Mouse (Mus musculus) hindbrain, embryonic 11.5 days (tissue): ENCODE data around the gene Aip. TPM values are rescaled to one million over a fixed set of nuclear protein-coding genes. Genes with fewer than 3 reads are reported as not detected.

Experiments
- ATAC-seq: fragments of 200-750 bp; cut with Nextera tagmentation; 2 replicates; pipeline ENCODE4 v1.8.0; 2017; ENCODE audit warnings: mild to moderate bottlenecking, moderate TSS enrichment, moderate library complexity; ENCODE audit not compliant: low FRiP score
- DNase-seq: peaks from one replicate; pipeline ENCODE4 v3.0.0-alpha.2; 2015; ENCODE audit warnings: low spot score
- H3K27ac ChIP-seq: fragments of 300-500 bp; sonication (generic); 2 replicates; pipeline ENCODE4 v1.5.1; 2014; ENCODE audit warnings: mild to moderate bottlenecking, low read depth, low read length
- H3K27me3 ChIP-seq: fragments of 300-500 bp; sonication (generic); 2 replicates; pipeline ENCODE4 v1.6.1; 2014; ENCODE audit warnings: mild to moderate bottlenecking, low read length, moderate library complexity, mixed read lengths; ENCODE audit not compliant: control insufficient read depth, insufficient read depth
- H3K36me3 ChIP-seq: fragments of 300-500 bp; sonication (generic); 2 replicates; pipeline ENCODE4 v1.6.1; 2014; ENCODE audit warnings: mild to moderate bottlenecking, low read length, moderate library complexity, mixed read lengths; ENCODE audit not compliant: control insufficient read depth, insufficient read depth
- H3K4me1 ChIP-seq: fragments of 300-500 bp; sonication (generic); replicated peaks from 2 replicates; pipeline ENCODE4 v1.6.1; 2014; ENCODE audit warnings: low read length, mixed read lengths; ENCODE audit not compliant: control insufficient read depth, insufficient read depth
- H3K4me2 ChIP-seq: fragments of 300-500 bp; sonication (generic); replicated peaks from 2 replicates; pipeline ENCODE4 v1.6.1; 2014; ENCODE audit warnings: mild to moderate bottlenecking, low read depth, low read length
- H3K4me3 ChIP-seq: fragments of 300-500 bp; sonication (generic); 2 replicates; pipeline ENCODE4 v1.5.1; 2014; ENCODE audit warnings: low read depth, low read length
- H3K9ac ChIP-seq: fragments of 300-500 bp; sonication (generic); 2 replicates; pipeline ENCODE4 v1.6.1; 2014; ENCODE audit warnings: low read depth, low read length
- H3K9me3 ChIP-seq: fragments of 300-500 bp; sonication (generic); 2 replicates; pipeline ENCODE4 v1.6.1; 2016; ENCODE audit warnings: low read length; ENCODE audit not compliant: control insufficient read depth
- WGBS: fragments of 180-500 bp; shearing (Covaris S2); extraction: QIAGEN DNeasy Blood & Tissue Kit; methylation state at CpG from one replicate; pipeline ENCODE4 v1.1.7; 2014; 5-methylcytosine and 5-hydroxymethylcytosine counted together
- polyA plus RNA-seq: library from polyadenylated mRNA; unstranded; fragments of >200 nt; fragmentation: Nextera tagmentation; extraction: Ambion mirVana; gene quantifications from 2 replicates; pipeline ENCODE4 v1.2.1, GENCODE M21; 2014

The Aip gene
- polyA plus RNA-seq, 1 experiment from 2014 or later, result 67.4 TPM

GRCm38 (mm10) chr19:4154437-4155222, 29.0 kb upstream of the Aip start:
- H3K9me3 ChIP-seq, result no peaks in the 10 kb centered on the region
- H3K9ac ChIP-seq, result no peak overlapping the region
- no peak overlapping the region for H3K27ac ChIP-seq
- WGBS, result 82% methylated on average over 13 of the region's 13 CpGs
- no peaks in the 10 kb centered on the region for H3K27me3 ChIP-seq
- ATAC-seq (no peak), DNase-seq (no peak)
- H3K4me1 ChIP-seq, result no peaks in the 10 kb centered on the region
- 0 out of 2 replicates have a peak, but pooled peaks cover 8% of the 10 kb centered on the region for H3K36me3 ChIP-seq
- no peak overlapping the region for H3K4me2 ChIP-seq
- H3K4me3 ChIP-seq, result no peak overlapping the region

- Histone ChIP-seq H3K27ac (no peak within 1 kb of the TSS), H3K4me1 (peaks cover 6% of the 10 kb centered on the region), H3K27me3 (no peaks in the 10 kb centered on the region), H3K9ac (0 out of 2 replicates have a peak within 1 kb of the TSS, but pooled peaks have one; percentile 7), H3K4me3 (no peak within 1 kb of the TSS), H3K9me3 (no peaks in the 10 kb centered on the region), H3K36me3 (0 out of 2 replicates have a peak, but pooled peaks cover 4% of the 10 kb centered on the region), H3K4me2 (no peak within 1 kb of the TSS)
- WGBS, result 80% methylated on average over 11 of the region's 11 CpGs
- no peak for ATAC-seq
- no peak for DNase-seq
Observed at GRCm38 (mm10) chr19:4153232-4153654, 27.6 kb upstream of the Aip start, which contains the start of gene Ptprcap. Gene Ptprcap (plus strand): TSS chr19:4153604.

GRCm38 (mm10) chr19:4152445-4153231, 27.0 kb upstream of the Aip start:
- no peak overlapping the region for H3K4me3 ChIP-seq
- H3K9me3 ChIP-seq, result no peaks in the 10 kb centered on the region
- H3K36me3 ChIP-seq, result 0 out of 2 replicates have a peak, but pooled peaks cover 4% of the 10 kb centered on the region
- no peak overlapping the region for H3K27ac ChIP-seq
- DNase-seq, result no peak
- H3K27me3 ChIP-seq, result no peaks in the 10 kb centered on the region
- no peak overlapping the region for H3K9ac ChIP-seq
- ATAC-seq, result no peak
- peaks cover 8% of the 10 kb centered on the region for H3K4me1 ChIP-seq
- H3K4me2 ChIP-seq, result no peak overlapping the region
- WGBS, result 91% methylated on average over 8 of the region's 8 CpGs

GRCm38 (mm10) chr19:4151898-4152297, 26.2 kb upstream of the Aip start:
- Histone ChIP-seq H3K4me2 (no peak overlapping the region), H3K36me3 (0 out of 2 replicates have a peak, but pooled peaks cover 4% of the 10 kb centered on the region), H3K27ac (no peak overlapping the region), H3K27me3 (no peaks in the 10 kb centered on the region), H3K9ac (no peak overlapping the region), H3K9me3 (no peaks in the 10 kb centered on the region), H3K4me3 (no peak overlapping the region), H3K4me1 (peaks cover 8% of the 10 kb centered on the region)
- DNase-seq (no peak), ATAC-seq (no peak)
- WGBS, result 90% methylated on average over 5 of the region's 5 CpGs

- H3K4me3 ChIP-seq, result no peak overlapping the region
- H3K27me3 ChIP-seq, result no peaks in the 10 kb centered on the region
- H3K27ac ChIP-seq, result no peak overlapping the region
- no peak overlapping the region for H3K9ac ChIP-seq
- H3K4me2 ChIP-seq, result no peak overlapping the region
- ATAC-seq (no peak), DNase-seq (no peak)
- H3K4me1 ChIP-seq, result peaks cover 8% of the 10 kb centered on the region
- no peaks in the 10 kb centered on the region for H3K9me3 ChIP-seq
- 91% methylated on average over 3 of the region's 5 CpGs for WGBS
- H3K36me3 ChIP-seq, result 0 out of 2 replicates have a peak, but pooled peaks cover 4% of the 10 kb centered on the region
Observed at GRCm38 (mm10) chr19:4151488-4151860, 25.8 kb upstream of the Aip start.

GRCm38 (mm10) chr19:4150567-4151487, 25.2 kb upstream of the Aip start:
- Histone ChIP-seq H3K4me3 (no peak overlapping the region), H3K36me3 (0 out of 2 replicates have a peak, but pooled peaks cover 2% of the 10 kb centered on the region), H3K27ac (no peak overlapping the region), H3K27me3 (no peaks in the 10 kb centered on the region), H3K4me2 (no peak overlapping the region), H3K9ac (no peak overlapping the region), H3K9me3 (no peaks in the 10 kb centered on the region), H3K4me1 (peaks cover 8% of the 10 kb centered on the region)
- no peak for ATAC-seq
- WGBS, result 93% methylated on average over 22 of the region's 22 CpGs
- DNase-seq, result no peak

- no peak overlapping the region for H3K4me3 ChIP-seq
- DNase-seq (no peak), ATAC-seq (no peak)
- H3K9ac ChIP-seq, result no peak overlapping the region
- no peaks in the 10 kb centered on the region for H3K9me3 ChIP-seq
- H3K4me2 ChIP-seq, result no peak overlapping the region
- H3K27ac ChIP-seq, result no peak overlapping the region
- peaks cover 8% of the 10 kb centered on the region for H3K4me1 ChIP-seq
- WGBS, result 95% methylated on average over 17 of the region's 17 CpGs
- H3K27me3 ChIP-seq, result no peaks in the 10 kb centered on the region
- H3K36me3 ChIP-seq, result 0 out of 2 replicates have a peak, but pooled peaks cover 2% of the 10 kb centered on the region
Observed at GRCm38 (mm10) chr19:4149764-4150461, 24.3 kb upstream of the Aip start.
